Mouse (Mus musculus) thymus, postnatal 10 days (tissue): ENCODE data around the gene Frmd4b.

ENCODE experiments used
- DNase-seq, 2 experiments: peaks; one replicate each; pipeline ENCODE4 v3.0.0; 2021; ENCODE audit warnings: low spot score in 2 of 2

Gene Frmd4b

DNA sequence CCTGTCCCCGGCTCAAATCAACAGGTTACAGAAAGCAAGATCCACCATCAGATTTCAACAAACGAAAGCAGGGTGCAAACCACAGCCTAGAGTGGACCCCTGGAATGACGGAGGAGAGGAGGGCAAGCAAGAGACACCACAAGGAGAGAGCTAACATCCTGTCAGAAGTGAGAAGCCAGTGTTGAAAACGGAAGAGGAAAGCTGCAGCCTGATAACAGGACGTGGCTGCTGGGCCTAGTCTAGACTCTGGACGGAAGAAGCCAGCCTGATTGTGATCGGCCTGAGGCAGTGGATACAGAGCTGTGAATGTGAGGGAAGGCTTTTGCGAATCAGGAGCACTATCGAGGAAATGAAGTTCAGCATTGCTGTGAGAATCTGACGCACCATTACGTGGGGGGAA lies 296.2 kb downstream of the Frmd4b start:
- DNase-seq = peak in 1 of 2 experiments; percentile 16

DNA sequence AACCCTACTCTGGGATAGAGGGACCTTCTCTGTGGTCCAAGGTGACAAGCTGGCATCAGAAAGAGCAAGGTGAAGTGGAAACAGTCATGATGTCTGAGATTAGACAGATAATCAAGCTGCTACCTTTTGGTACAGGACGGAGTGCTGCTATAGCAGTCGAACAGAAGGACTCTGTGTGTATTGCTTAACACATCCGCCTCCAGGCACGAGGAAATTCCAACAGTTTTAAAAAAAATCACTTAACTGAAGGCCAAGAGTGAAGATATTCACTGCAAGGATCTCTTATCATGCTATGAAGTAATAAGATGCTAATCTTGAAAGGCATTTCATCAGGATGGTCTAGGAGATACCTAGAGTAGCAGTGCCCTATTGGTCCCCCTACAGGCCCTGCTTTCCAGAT lies 298.3 kb downstream of the Frmd4b start:
- no peak for DNase-seq

DNA sequence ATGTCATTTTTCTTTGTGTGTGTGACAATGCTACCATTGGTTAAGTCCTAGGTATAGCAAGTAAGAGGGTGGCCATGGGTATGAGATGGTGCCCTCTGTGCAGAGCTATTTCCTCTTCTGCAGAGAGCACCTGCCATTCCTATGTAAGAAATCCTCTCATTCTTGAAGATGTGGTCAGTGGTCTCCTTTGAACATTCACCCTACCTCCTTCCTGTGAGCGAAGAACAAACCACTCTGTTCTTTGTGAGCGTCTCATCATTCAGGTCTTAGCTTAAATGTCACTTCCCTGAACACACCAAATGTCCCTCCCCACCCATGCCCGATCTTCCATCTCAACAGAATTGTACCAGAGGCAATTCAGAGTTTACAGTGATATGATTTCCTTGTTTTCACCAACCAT lies 299.4 kb downstream of the Frmd4b start:
- DNase-seq = no peak

DNA sequence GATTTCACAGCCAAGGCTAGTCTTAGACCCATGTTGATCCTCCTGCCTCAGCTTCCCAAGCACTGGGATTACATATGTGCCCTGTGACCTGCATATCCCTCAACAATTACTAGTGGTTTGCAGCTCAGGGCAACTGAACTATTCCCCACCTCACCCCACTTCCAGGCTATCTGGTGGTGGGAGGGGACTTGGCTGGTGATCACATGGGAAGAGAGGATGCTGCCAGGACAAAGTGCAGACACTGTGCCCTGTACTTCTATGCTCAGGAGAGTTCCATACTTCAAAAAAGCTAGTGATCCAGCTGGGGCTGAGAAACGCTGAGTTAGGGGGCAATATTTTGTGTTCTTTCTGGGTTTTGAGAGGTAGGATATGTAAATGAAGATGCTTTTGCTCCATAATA lies 300.6 kb downstream of the Frmd4b start:
- DNase-seq = no peak

DNA sequence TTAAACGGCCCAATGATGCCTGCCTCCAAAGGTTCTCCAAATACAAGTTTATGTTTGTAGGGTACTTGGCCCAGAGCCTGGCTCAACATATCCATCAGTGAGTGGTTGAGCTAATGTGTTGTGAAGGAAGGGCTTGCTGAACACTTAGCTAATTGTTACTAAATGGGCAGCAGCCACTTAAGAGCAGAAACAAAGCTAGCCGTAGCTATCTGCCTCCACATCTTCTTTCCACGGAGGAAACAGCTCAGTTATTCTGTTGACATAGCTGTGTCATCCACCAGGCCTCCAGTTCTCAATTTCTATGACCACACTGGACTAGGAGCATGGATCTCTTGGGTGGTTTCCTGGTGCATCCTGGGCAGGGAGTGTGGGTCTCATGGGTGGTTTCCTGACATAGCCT lies 302.0 kb downstream of the Frmd4b start:
- DNase-seq = no peak

DNA sequence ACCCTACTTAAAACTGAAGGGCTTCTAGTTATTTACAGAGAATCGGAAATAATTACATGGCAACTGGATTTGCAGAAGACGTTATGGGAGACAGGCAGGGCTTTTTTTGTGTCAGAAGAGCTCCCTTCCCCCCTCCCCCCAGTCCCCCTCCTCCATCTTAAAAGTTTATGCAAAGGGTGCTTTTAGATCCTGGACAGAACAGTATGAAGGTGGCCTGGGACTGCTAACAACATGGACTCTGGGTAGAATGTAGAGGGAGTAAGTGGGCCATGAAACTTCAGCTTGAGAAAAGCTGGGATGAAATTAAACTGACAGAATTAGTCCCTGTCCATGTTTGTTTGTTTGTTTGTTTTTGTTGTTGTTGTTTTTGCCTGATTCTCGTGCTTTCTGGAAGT lies 304.8 kb downstream of the Frmd4b start:
- no peak for DNase-seq

DNA sequence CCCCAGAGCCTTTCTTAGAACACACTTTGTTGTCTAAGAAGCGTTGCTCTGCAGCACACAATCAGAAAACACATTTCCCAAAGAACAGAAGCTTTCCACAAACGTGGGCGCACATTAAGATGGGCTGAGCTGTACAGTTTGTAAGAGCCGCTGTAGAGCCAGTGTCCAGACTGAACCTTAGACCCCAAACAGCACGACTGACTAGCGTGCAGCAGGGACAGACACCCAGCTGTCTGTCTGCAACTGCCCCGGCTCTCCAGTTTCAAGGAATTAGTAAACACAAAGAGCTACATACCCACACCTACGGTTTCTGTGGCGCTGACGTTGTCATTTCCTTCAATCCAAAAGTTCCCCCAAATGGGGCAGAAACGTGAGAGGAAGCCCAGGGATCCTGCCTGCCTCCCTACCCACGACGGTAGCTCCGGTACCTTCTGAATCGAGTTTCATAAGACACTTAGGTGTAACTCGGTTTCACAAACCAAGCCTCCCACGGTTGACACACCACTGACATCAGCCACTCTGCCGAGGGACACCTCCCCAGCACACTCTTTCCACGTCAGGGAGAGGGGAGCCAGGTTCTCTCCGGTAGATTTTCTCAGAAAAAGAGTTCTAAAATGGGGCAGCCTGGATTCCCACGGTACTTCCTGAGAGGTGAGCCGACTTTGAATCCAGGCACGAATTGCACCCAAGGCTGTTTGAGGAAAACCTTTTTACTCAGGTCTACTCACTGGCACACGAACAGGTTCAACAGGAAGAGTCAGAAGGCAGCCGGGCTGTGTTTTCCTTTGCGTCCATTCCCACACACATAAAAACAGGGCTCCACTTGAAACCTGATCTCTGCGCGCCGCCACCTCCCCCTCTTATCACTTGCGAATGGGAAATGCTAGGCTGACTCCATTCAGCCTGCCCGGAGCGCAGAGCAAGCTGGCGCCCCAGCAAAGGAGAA lies 305.5 kb downstream of the Frmd4b start:
- DNase-seq = peak; percentile 20 to 27

DNA sequence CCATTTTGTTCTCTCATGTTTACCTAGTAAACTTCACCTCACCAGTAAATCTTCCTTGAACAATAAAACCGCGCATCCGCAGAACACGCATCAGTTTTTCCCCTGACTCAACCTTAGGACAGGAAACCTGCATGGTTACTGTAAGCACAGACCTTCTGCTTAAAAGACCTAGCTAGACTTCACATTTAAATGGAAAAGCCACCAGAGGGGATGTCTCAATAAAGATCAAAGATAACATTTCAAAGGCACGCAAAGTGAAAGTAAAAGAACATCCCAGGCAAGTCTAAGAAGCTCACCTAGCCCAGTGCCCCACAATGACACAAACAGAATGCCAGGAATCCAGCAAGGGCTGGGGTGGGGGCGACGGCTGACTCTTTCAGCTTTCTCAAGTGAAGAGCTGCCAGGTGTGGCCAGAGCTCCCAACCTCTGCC lies 306.4 kb downstream of the Frmd4b start:
- DNase-seq = peak; percentile 29 to 34

DNA sequence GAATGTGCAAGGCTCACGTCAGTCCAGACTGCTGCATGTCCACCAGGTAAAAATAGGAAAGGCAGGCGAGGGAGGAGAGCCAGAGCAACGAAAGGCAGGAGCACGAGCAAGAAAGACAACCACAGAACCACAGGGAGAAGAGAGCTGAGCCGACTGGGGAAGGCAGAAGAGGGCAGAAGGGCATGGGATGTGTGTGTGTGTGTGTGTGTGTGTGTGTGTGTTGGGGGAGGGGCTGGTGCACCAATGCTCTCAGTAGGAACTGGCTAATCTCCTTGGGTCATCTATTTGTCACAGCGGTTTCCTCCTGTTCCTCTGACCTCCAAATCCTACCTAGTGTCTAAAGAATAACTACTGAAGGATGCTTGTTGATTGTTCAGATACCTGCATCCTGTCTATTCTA lies 308.2 kb downstream of the Frmd4b start:
- DNase-seq = no peak

DNA sequence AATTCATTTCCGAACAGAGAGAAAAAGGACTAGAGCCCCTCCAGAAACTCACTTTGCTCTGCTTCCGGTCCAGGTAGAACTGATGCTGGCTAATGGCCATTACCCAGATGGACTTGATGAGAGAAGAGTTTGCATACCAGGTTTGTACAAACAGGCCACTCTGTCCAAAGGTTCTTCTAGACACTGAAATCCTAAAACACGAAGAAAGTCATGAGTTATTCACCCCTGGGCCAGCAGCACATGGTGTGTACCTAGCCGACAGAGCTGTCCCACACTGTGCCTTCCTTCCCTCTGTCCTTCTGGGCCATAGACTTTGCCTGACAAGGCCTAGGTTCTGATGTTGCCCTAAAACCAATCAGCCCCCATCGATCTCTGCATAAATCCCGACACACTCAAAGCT lies 308.8 kb downstream of the Frmd4b start:
- no peak for DNase-seq

DNA sequence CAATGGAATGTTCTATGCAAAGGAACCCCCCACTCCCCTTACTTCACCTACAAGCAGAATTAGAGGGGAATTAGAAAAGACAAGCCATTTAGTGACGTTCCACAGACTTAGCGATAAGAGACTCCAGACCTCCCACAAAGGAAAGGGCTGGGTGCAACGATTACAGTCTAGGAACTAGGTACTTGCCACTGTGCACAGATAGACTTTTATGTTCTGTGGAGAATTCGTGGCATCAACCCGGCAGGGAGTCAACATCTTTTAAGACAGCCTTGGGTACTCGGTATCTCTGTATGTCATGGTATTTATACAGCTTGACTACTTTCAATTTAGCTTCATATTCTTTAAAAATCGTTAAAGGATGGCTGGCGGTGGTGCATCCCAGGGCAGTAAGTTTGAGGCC lies 310.1 kb downstream of the Frmd4b start:
- no peak for DNase-seq

DNA sequence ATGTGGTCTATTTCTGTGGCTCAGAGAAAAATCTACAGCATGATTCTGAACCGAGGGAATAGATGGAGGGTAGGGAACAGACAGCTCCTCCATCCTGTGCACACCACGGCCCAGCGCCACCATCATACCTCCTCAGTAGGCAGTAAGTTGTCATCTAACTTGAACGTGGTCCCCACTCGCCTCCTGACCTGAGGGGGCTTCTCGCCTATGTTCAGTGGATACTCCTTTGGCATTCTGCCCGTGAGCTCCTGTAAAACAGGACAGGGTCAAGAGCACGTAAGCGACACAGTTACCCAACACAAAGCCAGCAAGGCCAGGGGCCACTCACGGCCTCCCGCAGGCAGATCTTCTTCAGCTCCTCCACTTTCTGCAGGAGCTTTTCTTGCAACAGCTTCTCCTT lies 311.0 kb downstream of the Frmd4b start:
- no peak for DNase-seq

DNA sequence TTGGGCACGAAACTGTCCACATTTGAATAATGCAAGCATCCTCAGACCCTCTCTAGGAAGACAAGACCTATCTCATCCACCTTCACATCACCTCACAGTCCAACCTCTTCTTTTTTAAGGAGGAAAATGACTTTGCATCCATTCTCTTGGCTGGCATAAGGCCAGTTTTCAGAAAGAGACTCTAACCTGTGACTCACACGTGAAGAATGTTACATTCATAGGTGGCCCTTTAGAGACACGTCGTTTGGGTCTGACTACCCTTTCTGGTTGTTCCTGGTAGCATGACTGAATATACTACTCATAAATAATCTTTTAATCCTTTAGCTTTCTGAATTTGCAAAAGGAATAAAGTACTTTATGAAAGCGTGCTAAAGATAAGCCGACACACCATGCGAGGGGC lies 311.9 kb downstream of the Frmd4b start:
- DNase-seq = no peak

DNA sequence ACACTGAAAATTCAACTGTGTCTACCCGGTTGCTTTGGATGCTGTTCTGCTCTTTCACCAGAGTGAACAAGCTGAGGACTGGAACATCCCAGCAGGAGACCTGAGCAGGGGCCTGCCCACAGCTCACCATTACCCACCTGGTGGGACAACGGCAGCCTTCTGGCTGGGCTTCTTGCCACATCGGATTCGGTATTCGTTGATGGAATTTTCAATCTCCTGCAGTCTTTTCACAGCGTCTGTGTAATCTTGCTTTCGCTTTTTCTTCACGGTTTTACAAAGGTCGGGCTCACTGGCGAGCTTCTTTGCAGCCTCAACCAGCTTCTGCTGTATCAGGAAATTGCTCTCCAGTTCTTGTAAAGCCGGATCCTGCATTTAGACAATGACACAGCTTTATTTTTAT lies 312.3 kb downstream of the Frmd4b start:
- DNase-seq = no peak

DNA sequence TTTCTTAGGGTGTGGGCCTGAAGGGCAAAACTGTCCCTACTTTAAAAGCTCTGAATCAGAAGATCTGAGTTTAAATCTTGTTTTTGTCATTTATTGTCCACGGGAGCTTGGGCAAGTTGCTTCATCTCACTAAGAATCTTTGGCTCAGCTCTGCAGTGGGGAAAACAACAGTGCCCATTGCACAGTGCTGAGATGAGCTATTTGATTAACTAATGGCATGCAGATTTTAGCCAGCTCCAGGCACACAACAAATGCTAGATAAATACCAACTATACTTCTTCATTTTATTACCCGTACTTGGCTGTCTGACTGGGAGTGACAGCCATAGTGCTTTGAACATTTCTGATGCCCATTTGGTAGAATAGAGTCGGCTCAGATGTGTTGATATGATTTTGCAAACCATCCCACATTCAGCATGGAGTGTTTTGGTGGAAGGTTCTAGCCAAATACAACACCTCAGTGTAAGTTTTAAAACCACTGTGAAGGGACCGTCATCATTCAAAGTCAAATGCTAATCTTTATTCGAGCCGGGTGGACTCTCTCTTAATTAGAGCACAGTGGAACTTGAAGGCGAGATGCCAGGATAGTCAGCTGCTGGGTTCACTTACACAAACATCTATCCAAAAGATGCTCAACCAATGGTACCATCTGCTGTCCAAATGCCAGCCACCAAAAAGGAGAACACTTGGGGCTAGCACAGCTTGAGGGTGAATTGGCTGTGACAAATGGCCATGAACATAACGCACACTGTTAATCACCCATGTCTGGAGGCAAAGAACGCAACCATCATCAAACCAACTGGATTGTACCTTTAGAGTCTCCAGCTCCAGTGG lies 313.8 kb downstream of the Frmd4b start:
- DNase-seq = no peak

DNA sequence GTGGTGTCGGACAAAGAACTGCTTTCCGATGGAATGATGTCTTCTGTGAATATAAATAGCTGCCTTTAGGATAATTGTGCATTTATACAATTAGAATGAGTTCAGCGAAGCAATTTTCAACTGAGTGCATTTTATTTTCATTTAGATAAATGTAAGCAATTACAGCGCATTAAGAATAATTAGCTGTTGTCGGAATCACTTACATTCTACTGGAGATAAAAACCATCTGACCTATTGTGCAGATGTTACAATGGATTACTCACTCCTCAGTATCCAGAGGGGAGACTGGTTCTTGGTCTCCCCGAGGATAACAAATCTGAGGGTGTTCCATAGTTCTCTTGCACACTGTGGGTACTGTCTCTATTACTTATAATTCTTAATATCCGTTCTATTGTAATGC lies 315.0 kb downstream of the Frmd4b start:
- DNase-seq = no peak

DNA sequence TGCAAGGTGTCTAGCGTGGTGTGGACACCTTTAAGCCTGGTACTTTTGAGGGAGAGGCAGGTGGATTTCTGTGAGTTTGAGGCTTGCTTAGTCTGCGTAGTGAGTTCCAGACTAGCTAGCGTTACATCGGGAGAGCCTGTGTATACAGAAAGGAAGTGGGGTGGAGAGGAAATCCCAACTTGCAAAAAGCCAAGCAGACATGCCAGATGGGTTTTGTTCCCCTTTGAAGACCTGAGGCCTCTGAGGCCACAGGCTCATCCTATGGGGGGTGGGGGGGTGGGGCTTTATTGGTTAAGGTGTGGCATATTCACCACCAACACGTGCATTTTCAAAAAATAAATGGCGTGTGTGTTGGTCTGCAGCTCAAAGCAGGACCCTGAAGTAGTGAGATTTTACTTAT lies 316.7 kb downstream of the Frmd4b start:
- DNase-seq = no peak

DNA sequence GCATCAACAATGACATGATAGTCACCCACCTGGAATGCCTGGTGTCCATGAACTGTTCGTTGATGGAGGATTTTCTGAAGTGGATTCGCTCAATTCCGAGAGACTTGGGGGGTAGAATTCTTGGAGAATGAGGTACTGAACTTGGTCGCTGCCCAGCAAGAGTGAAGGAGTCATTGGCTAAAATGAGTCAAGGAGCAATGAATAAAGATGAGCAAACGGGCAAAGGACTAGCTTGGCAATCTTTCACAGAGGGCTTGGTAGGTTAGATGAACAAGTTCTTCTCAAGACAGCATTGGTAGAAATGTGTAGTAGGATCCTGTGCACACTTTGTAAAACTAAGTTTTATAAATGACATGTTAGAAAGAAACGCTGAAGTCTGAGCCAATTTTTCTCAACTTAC lies 317.2 kb downstream of the Frmd4b start:
- no peak for DNase-seq

DNA sequence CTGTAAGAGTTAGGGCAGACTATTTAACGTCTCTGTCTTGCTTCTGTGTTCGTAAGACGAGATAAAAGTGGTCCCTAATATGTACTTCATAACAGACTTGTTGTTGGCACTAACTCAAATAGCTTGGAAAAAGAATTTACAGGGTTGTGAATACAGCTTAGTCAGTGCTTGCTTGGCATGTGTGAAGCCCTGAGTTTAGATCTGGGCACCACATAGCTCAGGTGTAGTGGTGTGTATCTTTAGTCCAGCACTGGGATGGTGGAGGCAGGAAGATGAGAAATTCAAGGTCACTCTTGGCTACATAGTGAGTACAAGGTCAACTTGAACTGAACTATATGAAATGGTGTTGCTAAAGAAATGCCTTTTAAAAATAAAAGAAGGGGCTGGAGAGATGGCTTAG lies 320.2 kb downstream of the Frmd4b start:
- DNase-seq = no peak

DNA sequence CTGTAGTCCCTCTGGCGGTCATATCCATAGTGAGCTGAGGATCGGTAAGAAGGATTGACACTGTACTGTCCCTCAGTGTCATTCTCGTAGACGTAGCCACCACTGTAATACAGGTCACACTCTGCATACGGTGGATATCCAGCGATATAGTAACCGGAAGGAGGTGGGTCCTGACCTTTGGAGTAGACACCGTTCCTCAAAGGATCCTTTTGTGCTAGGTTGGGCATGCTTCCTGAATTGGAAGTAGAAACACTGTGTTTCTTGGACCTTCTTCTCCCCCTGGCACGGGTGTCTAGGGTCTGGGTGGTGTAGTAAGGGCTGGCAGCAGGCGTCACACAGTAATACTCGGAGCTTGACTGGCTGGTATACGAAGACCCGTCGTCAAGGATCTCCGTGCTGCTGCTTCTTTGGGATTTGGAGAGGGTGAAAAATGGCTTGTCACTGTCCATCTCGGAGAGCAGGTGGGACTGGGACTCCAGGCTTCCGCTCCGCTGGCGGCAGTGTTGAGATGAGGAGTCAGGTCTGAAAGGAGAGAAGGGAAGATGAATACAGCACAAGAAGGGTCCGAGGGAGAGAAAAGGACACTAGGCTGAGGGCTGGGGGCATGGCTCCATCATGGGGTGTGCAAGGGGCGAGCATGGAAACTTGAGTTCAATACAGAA lies 321.3 kb downstream of the Frmd4b start:
- no peak for DNase-seq

DNA sequence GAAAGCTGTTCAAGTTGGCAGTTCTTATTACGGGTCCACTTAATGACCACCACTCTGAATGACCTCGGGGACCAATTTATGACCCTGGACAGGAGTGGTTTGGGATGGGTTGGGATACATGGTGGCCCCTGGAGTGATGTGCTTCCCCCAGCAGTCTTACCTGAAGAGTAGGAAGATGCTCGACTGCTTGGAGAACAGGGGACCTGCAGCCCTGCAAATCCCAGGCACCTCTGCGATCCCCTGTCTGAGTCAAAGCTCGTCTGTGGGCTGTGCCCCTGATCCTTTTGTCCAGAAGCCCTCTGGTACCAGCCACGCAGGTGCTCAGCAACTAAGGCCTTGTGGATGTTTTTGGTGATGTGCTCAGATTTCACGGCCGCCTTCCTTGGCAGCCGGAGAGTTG lies 321.9 kb downstream of the Frmd4b start:
- no peak for DNase-seq
